Mouse (Mus musculus): ENCODE results near the gene Lamb2. TPM values are rescaled to one million over a fixed set of nuclear protein-coding genes. Genes with fewer than 3 reads are reported as not detected.

Lamb2 gene
- polyA plus RNA-seq, 1 experiment, result 0.04 TPM

GRCm38 (mm10) chr9:108460319-108461178 is 19.0 kb upstream of the Lamb2 start, which contains the start of gene Ccdc71:
Gene Ccdc71, plus strand, starts transcription at chr9:108460527.
- peaks cover 15% of the 10 kb centered on the region for H3K27me3 ChIP-seq (replicated peaks)
- H3K4me1 ChIP-seq, result peaks cover 44% of the 10 kb centered on the region
- peak; percentile 66; the same call in 1 of the 2 replicates for TF ChIP-seq FLI1 (IDR thresholded peaks at IDR 0.05; ENCODE audit: low read length)
- TF ChIP-seq GATA1 (IDR thresholded peaks at IDR 0.05; ENCODE audit: borderline replicate concordance, low read length), result no peak
- peak within 1 kb of the TSS; percentile 95 for H3K4me3 ChIP-seq (replicated peaks)
- H3K36me3 ChIP-seq (replicated peaks; ENCODE audit: low read length), result peaks cover 40% of the 10 kb centered on the region
- peaks cover 7% of the 10 kb centered on the region; the same call in 1 of the 2 replicates for H3K9me3 ChIP-seq

- peaks cover 46% of the 10 kb centered on the region for H3K36me3 ChIP-seq (replicated peaks; ENCODE audit: low read length)
- no peak for TF ChIP-seq GATA1 (IDR thresholded peaks at IDR 0.05; ENCODE audit: borderline replicate concordance, low read length)
- TF ChIP-seq FLI1 (IDR thresholded peaks at IDR 0.05; ENCODE audit: low read length), result no peak
- peaks cover 38% of the 10 kb centered on the region for H3K4me1 ChIP-seq
- peak within 1 kb of the TSS; percentile 95 for H3K4me3 ChIP-seq (replicated peaks)
- peaks cover 12% of the 10 kb centered on the region for H3K27me3 ChIP-seq (replicated peaks)
- H3K9me3 ChIP-seq, result peaks cover 7% of the 10 kb centered on the region; the same call in 1 of the 2 replicates
These were observed 18.3 kb upstream of the Lamb2 start, which contains the start of gene Klhdc8b for GRCm38 (mm10) chr9:108461181-108461631. Gene Klhdc8b, minus strand, starts transcription at chr9:108461581.

DNA sequence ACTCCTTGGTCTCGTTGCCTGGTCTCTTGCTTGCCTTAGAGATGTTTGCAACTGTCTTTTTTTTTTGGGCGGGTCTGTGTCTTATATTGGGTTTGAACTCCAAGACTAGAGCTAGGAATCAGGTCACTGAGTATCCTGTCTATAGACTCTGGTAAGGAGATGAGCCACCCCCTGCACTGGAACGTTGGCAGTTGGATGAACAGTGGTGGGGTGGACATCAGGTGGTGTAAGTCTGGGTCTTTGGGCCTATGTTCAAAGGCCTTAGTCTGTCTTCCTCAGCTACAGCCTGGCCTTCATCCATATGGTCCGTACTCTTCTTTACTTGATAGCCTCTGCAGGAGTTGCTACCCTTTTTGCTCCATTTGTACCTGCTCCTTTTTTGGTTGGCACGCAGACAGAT is 17.9 kb upstream of the Lamb2 start:
- Histone ChIP-seq H3K9me3 (peaks cover 7% of the 10 kb centered on the region; the same call in 1 of the 2 replicates), H3K36me3 (replicated peaks; ENCODE audit: low read length) (peaks cover 48% of the 10 kb centered on the region), H3K4me3 (replicated peaks) (peak overlapping the region; percentile 95), H3K27me3 (replicated peaks) (peaks cover 12% of the 10 kb centered on the region), H3K4me1 (peaks cover 36% of the 10 kb centered on the region)
- no peak for TF ChIP-seq GATA1 (IDR thresholded peaks at IDR 0.05; ENCODE audit: borderline replicate concordance, low read length)

DNA sequence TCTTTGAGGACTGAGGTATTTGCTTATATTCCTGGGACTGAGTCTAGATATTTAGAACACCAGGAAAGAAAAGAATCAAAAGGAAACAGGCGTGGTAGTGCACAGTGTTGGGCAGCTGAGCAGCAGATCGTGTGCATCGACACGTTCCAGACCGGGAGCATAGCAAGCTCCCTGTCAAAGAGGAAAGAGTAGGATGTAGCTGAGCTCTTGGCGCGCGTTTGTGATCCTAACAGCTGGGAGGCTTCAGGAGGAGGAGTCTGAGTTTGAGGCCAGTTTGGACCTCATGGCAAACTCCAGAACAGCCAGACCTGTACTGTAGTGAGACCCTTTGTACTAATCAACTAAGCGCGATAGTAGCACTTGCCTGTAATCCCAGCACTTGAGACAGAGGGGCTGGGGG is 17.3 kb upstream of the Lamb2 start:
- Histone ChIP-seq H3K4me3 (replicated peaks) (peak overlapping the region; percentile 43), H3K9me3 (peaks cover 7% of the 10 kb centered on the region; the same call in 1 of the 2 replicates), H3K36me3 (replicated peaks; ENCODE audit: low read length) (peaks cover 52% of the 10 kb centered on the region), H3K27me3 (replicated peaks) (peaks cover 12% of the 10 kb centered on the region), H3K4me1 (peaks cover 36% of the 10 kb centered on the region)
- TF ChIP-seq FLI1 (IDR thresholded peaks at IDR 0.05; ENCODE audit: low read length) (no peak), GATA1 (IDR thresholded peaks at IDR 0.05; ENCODE audit: borderline replicate concordance, low read length) (no peak)

GRCm38 (mm10) chr9:108463713-108464112 is 15.8 kb upstream of the Lamb2 start:
- TF ChIP-seq GATA1 (IDR thresholded peaks at IDR 0.05; ENCODE audit: borderline replicate concordance, low read length) (no peak), FLI1 (IDR thresholded peaks at IDR 0.05; ENCODE audit: low read length) (no peak)
- Histone ChIP-seq H3K4me1 (peaks cover 36% of the 10 kb centered on the region), H3K36me3 (replicated peaks; ENCODE audit: low read length) (peaks cover 52% of the 10 kb centered on the region)

DNA sequence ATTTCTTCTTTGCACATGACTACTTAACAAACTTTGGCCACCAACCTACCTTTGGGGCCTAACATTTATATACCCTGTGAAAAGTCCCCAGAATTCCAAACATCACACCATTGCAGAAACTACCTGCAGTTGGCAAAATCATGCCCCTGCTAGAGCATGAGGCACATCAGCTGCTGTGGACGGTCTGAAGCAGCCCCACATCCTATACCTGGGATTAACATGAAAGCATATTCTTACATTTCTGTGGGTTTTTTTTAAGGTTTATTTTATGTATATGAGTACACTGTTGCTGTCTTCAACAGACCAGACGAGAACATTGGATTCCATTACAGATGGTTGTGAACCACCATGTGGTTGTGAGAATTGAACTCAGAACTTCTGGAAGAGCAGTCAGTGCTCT is 13.3 kb upstream of the Lamb2 start:
- Histone ChIP-seq H3K36me3 (replicated peaks; ENCODE audit: low read length) (peaks cover 49% of the 10 kb centered on the region), H3K4me1 (peaks cover 28% of the 10 kb centered on the region)

More at GRCm38 (mm10) chr9:108463713-108464112, 15.8 kb upstream of the Lamb2 start:
- H3K4me3 ChIP-seq (replicated peaks), result no peak overlapping the region
- H3K9me3 ChIP-seq, result peaks cover 7% of the 10 kb centered on the region; the same call in 1 of the 2 replicates
- H3K27me3 ChIP-seq (replicated peaks), result peaks cover 1% of the 10 kb centered on the region

GRCm38 (mm10) chr9:108469430-108469829 is 10.1 kb upstream of the Lamb2 start:
- no peaks in the 10 kb centered on the region for H3K9me3 ChIP-seq
- TF ChIP-seq GATA1 (IDR thresholded peaks at IDR 0.05; ENCODE audit: borderline replicate concordance, low read length), result no peak
- TF ChIP-seq FLI1 (IDR thresholded peaks at IDR 0.05; ENCODE audit: low read length), result no peak
- no peak overlapping the region for H3K4me3 ChIP-seq (replicated peaks)
- peaks cover 23% of the 10 kb centered on the region for H3K36me3 ChIP-seq (replicated peaks; ENCODE audit: low read length)
- H3K4me1 ChIP-seq, result peaks cover 3% of the 10 kb centered on the region
- H3K27me3 ChIP-seq (replicated peaks), result peaks cover 12% of the 10 kb centered on the region

More for the DNA sequence above, 13.3 kb upstream of the Lamb2 start:
- Histone ChIP-seq H3K9me3 (no peaks in the 10 kb centered on the region), H3K27me3 (replicated peaks) (peaks cover 8% of the 10 kb centered on the region), H3K4me3 (replicated peaks) (no peak overlapping the region)
- TF ChIP-seq FLI1 (IDR thresholded peaks at IDR 0.05; ENCODE audit: low read length), result no peak
- no peak for TF ChIP-seq GATA1 (IDR thresholded peaks at IDR 0.05; ENCODE audit: borderline replicate concordance, low read length)

GRCm38 (mm10) chr9:108469845-108470244 is 9.7 kb upstream of the Lamb2 start:
- TF ChIP-seq GATA1 (IDR thresholded peaks at IDR 0.05; ENCODE audit: borderline replicate concordance, low read length) (no peak), FLI1 (IDR thresholded peaks at IDR 0.05; ENCODE audit: low read length) (no peak)
- H3K4me1 ChIP-seq, result peaks cover 6% of the 10 kb centered on the region
- H3K9me3 ChIP-seq, result no peaks in the 10 kb centered on the region
- peaks cover 19% of the 10 kb centered on the region for H3K36me3 ChIP-seq (replicated peaks; ENCODE audit: low read length)
- H3K4me3 ChIP-seq (replicated peaks), result no peak overlapping the region
- H3K27me3 ChIP-seq (replicated peaks), result peaks cover 12% of the 10 kb centered on the region

- Histone ChIP-seq H3K36me3 (replicated peaks; ENCODE audit: low read length) (no peaks in the 10 kb centered on the region), H3K9me3 (no peaks in the 10 kb centered on the region), H3K4me3 (replicated peaks) (no peak overlapping the region), H3K4me1 (peaks cover 20% of the 10 kb centered on the region), H3K27me3 (replicated peaks) (peaks cover 31% of the 10 kb centered on the region)
- TF ChIP-seq GATA1 (IDR thresholded peaks at IDR 0.05; ENCODE audit: borderline replicate concordance, low read length) (no peak), FLI1 (IDR thresholded peaks at IDR 0.05; ENCODE audit: low read length) (no peak)
These were observed 5.0 kb upstream of the Lamb2 start for GRCm38 (mm10) chr9:108474528-108474927.

DNA sequence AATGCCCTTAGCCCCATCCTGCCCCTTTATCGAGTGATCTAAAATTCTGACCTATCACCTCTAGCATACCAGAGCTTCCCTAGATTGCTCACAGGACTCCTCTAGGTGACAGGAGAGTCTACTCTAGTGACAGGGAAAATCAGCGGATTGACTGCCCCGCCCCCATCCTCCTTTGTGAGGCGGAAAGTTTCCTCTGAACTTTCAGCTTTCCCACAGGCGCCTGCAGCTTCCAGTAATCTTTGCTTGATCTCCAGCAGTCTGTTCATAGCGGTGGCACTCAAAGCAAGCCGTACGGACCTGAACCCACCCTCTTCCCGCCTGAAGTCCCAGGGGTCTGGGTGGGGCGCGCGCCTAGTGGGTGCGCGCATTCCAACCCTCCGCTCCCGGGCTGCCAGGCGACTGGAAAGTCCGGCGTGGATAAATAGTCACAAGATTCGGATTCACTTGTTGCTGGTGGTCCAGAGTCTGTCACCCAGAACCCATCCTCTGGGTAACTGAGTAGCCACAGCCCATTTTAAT is 839 bp upstream of the Lamb2 start:
- Histone ChIP-seq H3K27me3 (replicated peaks) (peaks cover 61% of the 10 kb centered on the region), H3K36me3 (replicated peaks; ENCODE audit: low read length) (no peaks in the 10 kb centered on the region), H3K9me3 (no peaks in the 10 kb centered on the region), H3K4me1 (peaks cover 28% of the 10 kb centered on the region), H3K4me3 (replicated peaks) (peak overlapping the region; percentile 75)
- no peak for TF ChIP-seq GATA1 (IDR thresholded peaks at IDR 0.05; ENCODE audit: borderline replicate concordance, low read length)
- TF ChIP-seq FLI1 (IDR thresholded peaks at IDR 0.05; ENCODE audit: low read length), result no peak
